Mouse (Mus musculus) adrenal gland, postnatal 36 days (tissue): ENCODE measurements around the gene 4930469K13Rik. TPM values are rescaled to one million over a fixed set of nuclear protein-coding genes. Genes with fewer than 3 reads are reported as not detected.

Experiments
- DNase-seq, 2 experiments: peaks; one replicate each; pipeline ENCODE4 v3.0.0; 2021; ENCODE audit warnings: mixed read lengths in 1 of 2
- total RNA-seq, 2 experiments: library from RNA; stranded (reverse); gene quantifications; 2 replicates each; pipeline ENCODE4 v1.2.3; 2021

Gene 4930469K13Rik
- total RNA-seq, 2 experiments from 2014 or later = not detected

GRCm38 (mm10) chr11:33990002-33990401, 108.4 kb downstream of the 4930469K13Rik start:
- DNase-seq = no peak

GRCm38 (mm10) chr11:33986525-33986924, 111.8 kb downstream of the 4930469K13Rik start:
- no peak for DNase-seq

- DNase-seq = no peak
Observed at GRCm38 (mm10) chr11:33980146-33980545, 118.2 kb downstream of the 4930469K13Rik start.

GRCm38 (mm10) chr11:33975121-33975520, 123.2 kb downstream of the 4930469K13Rik start:
- no peak for DNase-seq

- DNase-seq = no peak
Observed at GRCm38 (mm10) chr11:33974341-33975040, 123.9 kb downstream of the 4930469K13Rik start.

- peak in 1 of 2 experiments; percentile 13 for DNase-seq
Observed at GRCm38 (mm10) chr11:33972114-33972513, 126.2 kb downstream of the 4930469K13Rik start.

GRCm38 (mm10) chr11:33969199-33969598, 129.2 kb downstream of the 4930469K13Rik start:
- no peak for DNase-seq

- DNase-seq = no peak
Observed at GRCm38 (mm10) chr11:33967708-33968107, 130.6 kb downstream of the 4930469K13Rik start.

GRCm38 (mm10) chr11:33965380-33965779, 133.0 kb downstream of the 4930469K13Rik start:
- no peak for DNase-seq

GRCm38 (mm10) chr11:33962688-33963407, 135.5 kb downstream of the 4930469K13Rik start, which contains the start of gene Kcnmb1:
Kcnmb1 (plus strand) TSS chr11:33963013.
- DNase-seq = no peak

GRCm38 (mm10) chr11:33962178-33962577, 136.2 kb downstream of the 4930469K13Rik start:
- no peak for DNase-seq

GRCm38 (mm10) chr11:33958713-33959112, 139.6 kb downstream of the 4930469K13Rik start:
- peak; percentile 42 to 50 for DNase-seq

- DNase-seq = no peak
Observed at GRCm38 (mm10) chr11:33957595-33957994, 140.8 kb downstream of the 4930469K13Rik start.

- DNase-seq = no peak
Observed at GRCm38 (mm10) chr11:33956623-33957022, 141.7 kb downstream of the 4930469K13Rik start.

GRCm38 (mm10) chr11:33955982-33956381, 142.4 kb downstream of the 4930469K13Rik start:
- no peak for DNase-seq

- DNase-seq = no peak
Observed at GRCm38 (mm10) chr11:33951684-33952625, 146.4 kb downstream of the 4930469K13Rik start.

- DNase-seq = no peak
Observed at GRCm38 (mm10) chr11:33951155-33951554, 147.2 kb downstream of the 4930469K13Rik start.

GRCm38 (mm10) chr11:33946501-33946900, 151.9 kb downstream of the 4930469K13Rik start:
- no peak for DNase-seq

- DNase-seq = no peak
Observed at GRCm38 (mm10) chr11:33944786-33945328, 153.5 kb downstream of the 4930469K13Rik start.

GRCm38 (mm10) chr11:33944067-33944785, 154.1 kb downstream of the 4930469K13Rik start:
- peak; percentile 25 to 31 for DNase-seq

- DNase-seq = no peak
Observed at GRCm38 (mm10) chr11:33943565-33943964, 154.8 kb downstream of the 4930469K13Rik start.
